Mouse (Mus musculus): ENCODE data around the gene Acss2. TPM values are rescaled to one million over a fixed set of nuclear protein-coding genes. Genes with fewer than 3 reads are reported as not detected.

Gene Acss2
- total and polyA plus RNA-seq, 2 experiments from 2014 or later: 20.1 to 40.5 TPM

DNA sequence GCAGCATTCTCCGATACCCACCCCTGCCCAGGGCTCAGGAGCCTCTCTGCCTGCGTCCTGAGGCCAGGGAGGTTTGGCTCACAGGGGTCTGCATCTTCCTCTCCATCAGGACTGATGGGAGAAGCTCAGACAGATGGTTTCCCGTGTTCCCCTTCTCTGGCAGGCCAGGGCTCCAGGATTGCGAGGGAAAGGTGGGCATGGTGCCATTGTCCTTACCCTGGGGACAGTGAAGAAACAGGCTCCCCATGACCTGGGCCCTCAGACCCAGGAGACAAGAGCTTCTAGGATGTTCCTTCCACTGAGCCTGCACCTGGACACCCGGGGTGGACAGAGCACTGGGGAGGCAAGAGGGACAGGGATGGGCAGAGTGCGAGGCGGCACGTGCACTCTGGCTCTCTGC, 116.8 kb downstream of the Acss2 start:
- WGBS: 55% methylated on average over 8 of the region's 8 CpGs
- Histone ChIP-seq H3K4me3 (ENCODE audit: low read depth, low read length) (no peak overlapping the region), H3K36me3 (replicated peaks; ENCODE audit: control insufficient read depth, insufficient read depth, low read length) (peaks cover 89% of the 10 kb centered on the region), H3K27ac (ENCODE audit: low read depth) (peak overlapping the region; percentile 65), H3K27me3 (ENCODE audit: control insufficient read depth, insufficient read depth, low read length) (no peaks in the 10 kb centered on the region), H3K9me3 (replicated peaks; ENCODE audit: control insufficient read depth, low read length) (no peaks in the 10 kb centered on the region), H3K9ac (replicated peaks; ENCODE audit: low read depth, low read length) (no peak overlapping the region), H3K4me1 (ENCODE audit: control insufficient read depth, insufficient read depth) (no peaks in the 10 kb centered on the region), H3K4me2 (ENCODE audit: low read depth, low read length) (no peak overlapping the region)
- no peak for DNase-seq (ENCODE audit: low spot score)
- no peak for TF ChIP-seq EP300 (IDR thresholded peaks at IDR 0.05; ENCODE audit: low read depth)
- TF ChIP-seq CTCF (IDR thresholded peaks at IDR 0.05; ENCODE audit: low read depth): no peak
- ATAC-seq (ENCODE audit: insufficient read depth, low read depth): no peak

MicroRNAs encoded within 50 kb of the gene (microRNA counts, 519-probe panel; counts per million panel counts)
- microRNA mmu-miR-499: 8,235 counts per million, percentile 93 among the panel's probes with 10 or more counts

Small RNA genes lying within 50 kb of the gene (microRNA-seq; reads per million reads assigned to microRNA genes)
- gene Mir499: 6,602 reads per million, percentile 94 among the genes with 10 or more reads in this experiment

Other genes with a start within 250 kb of the Acss2 start
- 673 and 815 TPM in 2 replicates for gene Map1lc3a, start 241.7 kb upstream of the Acss2 start, total RNA-seq (2014; rRNA removed; ENCODE audit: low replicate concordance)
- 946 and 987 TPM in 2 replicates for gene Map1lc3a, start 241.7 kb upstream of the Acss2 start, polyA plus RNA-seq (2015; fragmentation: Nextera tagmentation; extraction: Ambion mirVana)
- gene Pigu, start 160.5 kb upstream of the Acss2 start, total RNA-seq (2014; rRNA removed; ENCODE audit: low replicate concordance): 43.7 and 49.0 TPM in 2 replicates
- gene Pigu, start 160.5 kb upstream of the Acss2 start, polyA plus RNA-seq (2015; fragmentation: Nextera tagmentation; extraction: Ambion mirVana): 42.9 and 43.3 TPM in 2 replicates
- gene Trp53inp2, start 136.9 kb upstream of the Acss2 start, total RNA-seq (2014; rRNA removed; ENCODE audit: low replicate concordance): 348 and 401 TPM in 2 replicates
- 197 and 202 TPM in 2 replicates for gene Trp53inp2, start 136.9 kb upstream of the Acss2 start, polyA plus RNA-seq (2015; fragmentation: Nextera tagmentation; extraction: Ambion mirVana)
- gene Ncoa6, start 44.1 kb upstream of the Acss2 start, total RNA-seq (2014; rRNA removed; ENCODE audit: low replicate concordance): 35.4 and 41.9 TPM in 2 replicates
- 11.4 and 13.4 TPM in 2 replicates for gene Ncoa6, start 44.1 kb upstream of the Acss2 start, polyA plus RNA-seq (2015; fragmentation: Nextera tagmentation; extraction: Ambion mirVana)
- gene Ggt7, start 289 bp downstream of the Acss2 start, total RNA-seq (2014; rRNA removed; ENCODE audit: low replicate concordance): 2.9 and 4.7 TPM in 2 replicates
- 0.81 and 0.98 TPM in 2 replicates for gene Ggt7, start 289 bp downstream of the Acss2 start, polyA plus RNA-seq (2015; fragmentation: Nextera tagmentation; extraction: Ambion mirVana)
- 32.5 and 52.3 TPM in 2 replicates for gene Gss, start 74.9 kb downstream of the Acss2 start, total RNA-seq (2014; rRNA removed; ENCODE audit: low replicate concordance)
- 24.8 and 25.9 TPM in 2 replicates for gene Gss, start 74.9 kb downstream of the Acss2 start, polyA plus RNA-seq (2015; fragmentation: Nextera tagmentation; extraction: Ambion mirVana)
- gene Myh7b, start 93.3 kb downstream of the Acss2 start, total RNA-seq (2014; rRNA removed; ENCODE audit: low replicate concordance): 17.2 and 48.4 TPM in 2 replicates
- 12.2 and 12.5 TPM in 2 replicates for gene Myh7b, start 93.3 kb downstream of the Acss2 start, polyA plus RNA-seq (2015; fragmentation: Nextera tagmentation; extraction: Ambion mirVana)
- 83.8 and 84.8 TPM in 2 replicates for gene Trpc4ap, start 174.4 kb downstream of the Acss2 start, total RNA-seq (2014; rRNA removed; ENCODE audit: low replicate concordance)
- gene Trpc4ap, start 174.4 kb downstream of the Acss2 start, polyA plus RNA-seq (2015; fragmentation: Nextera tagmentation; extraction: Ambion mirVana): 67.0 and 70.5 TPM in 2 replicates
- gene Edem2, start 211.5 kb downstream of the Acss2 start, total RNA-seq (2014; rRNA removed; ENCODE audit: low replicate concordance): 9.7 and 18.4 TPM in 2 replicates
- gene Edem2, start 211.5 kb downstream of the Acss2 start, polyA plus RNA-seq (2015; fragmentation: Nextera tagmentation; extraction: Ambion mirVana): 14.8 and 18.1 TPM in 2 replicates
- gene Gm17581, start 217.9 kb downstream of the Acss2 start, total RNA-seq (2014; rRNA removed; ENCODE audit: low replicate concordance): not detected in 2 replicates
- not detected in 2 replicates for gene Gm17581, start 217.9 kb downstream of the Acss2 start, polyA plus RNA-seq (2015; fragmentation: Nextera tagmentation; extraction: Ambion mirVana)
- 3.4 and 9.3 TPM in 2 replicates for gene Procr, start 233.2 kb downstream of the Acss2 start, total RNA-seq (2014; rRNA removed; ENCODE audit: low replicate concordance)
- gene Procr, start 233.2 kb downstream of the Acss2 start, polyA plus RNA-seq (2015; fragmentation: Nextera tagmentation; extraction: Ambion mirVana): 4.0 and 4.7 TPM in 2 replicates

All from heart, postnatal 0 days (tissue).